Mouse (Mus musculus) frontal cortex, postnatal 10 days (tissue): ENCODE results near the gene 1700006A11Rik.
"Not testable (repeated sequence)": the region's sequence is repeated elsewhere in the genome, so short reads cannot be mapped to it uniquely, and the experiment has no call there.

ENCODE experiments used
- DNase-seq, 2 experiments: peaks; one replicate each; pipeline ENCODE4 v3.0.0; 2022; ENCODE audit warnings: low spot score in 2 of 2, mixed read lengths in 1 of 2

1700006A11Rik gene

GRCm38 (mm10) chr3:124425940-124426339 is at the start of gene 1700006A11Rik:
Gene 1700006A11Rik (minus strand): TSS chr3:124426040.
- no peak for DNase-seq

DNA sequence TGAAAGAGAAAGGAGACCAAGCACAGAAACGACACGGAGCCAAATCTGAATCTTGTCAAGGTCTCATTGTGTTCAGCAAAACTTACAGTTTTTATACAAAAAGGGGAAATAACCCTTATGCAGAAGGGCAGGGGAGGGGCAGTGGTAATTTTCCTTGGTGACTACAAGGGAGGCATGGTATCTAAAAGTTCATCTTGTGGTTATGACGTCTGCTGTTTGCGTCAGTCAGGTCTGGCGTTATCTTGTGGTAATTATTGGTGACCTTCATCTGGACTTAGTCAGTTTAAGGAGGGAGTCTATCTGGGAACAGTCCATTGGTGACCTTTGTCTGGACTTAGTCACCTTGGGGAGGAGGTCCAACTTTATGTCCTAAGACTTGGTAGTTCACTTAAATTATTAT is 48.5 kb upstream of the 1700006A11Rik start:
- DNase-seq = not testable (repeated sequence)

DNA sequence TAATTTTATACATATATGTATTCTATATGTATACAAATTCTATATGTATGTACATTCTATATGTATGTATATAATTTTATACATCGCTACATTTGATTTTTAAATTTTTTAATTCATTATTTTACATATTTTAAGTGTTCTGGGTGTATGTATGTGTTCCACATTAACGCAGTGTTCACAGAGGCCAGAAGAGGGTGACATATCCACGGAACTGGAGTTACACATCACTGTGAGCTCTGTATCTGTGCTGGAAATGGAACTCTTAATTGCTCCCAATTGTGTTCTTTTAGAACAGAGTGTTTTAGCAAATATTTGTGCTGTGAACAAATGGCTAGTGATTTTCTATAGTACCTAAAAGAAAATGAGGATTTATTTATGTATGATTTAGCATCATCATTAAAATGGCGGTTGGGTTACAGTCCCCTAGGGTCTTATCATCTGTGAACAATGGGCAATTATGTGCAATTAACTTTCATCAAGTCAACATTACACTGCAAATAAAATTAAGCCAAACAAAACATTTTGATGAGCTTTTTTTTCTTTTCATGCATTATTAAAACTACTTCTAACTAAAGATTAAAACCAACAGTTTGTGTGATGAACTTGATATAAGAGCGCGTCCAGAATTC is 40.4 kb upstream of the 1700006A11Rik start:
- no peak for DNase-seq

GRCm38 (mm10) chr3:124392201-124392600 is 33.6 kb downstream of the 1700006A11Rik start:
- no peak for DNase-seq

GRCm38 (mm10) chr3:124390101-124390500 is 35.7 kb downstream of the 1700006A11Rik start:
- DNase-seq = no peak

DNA sequence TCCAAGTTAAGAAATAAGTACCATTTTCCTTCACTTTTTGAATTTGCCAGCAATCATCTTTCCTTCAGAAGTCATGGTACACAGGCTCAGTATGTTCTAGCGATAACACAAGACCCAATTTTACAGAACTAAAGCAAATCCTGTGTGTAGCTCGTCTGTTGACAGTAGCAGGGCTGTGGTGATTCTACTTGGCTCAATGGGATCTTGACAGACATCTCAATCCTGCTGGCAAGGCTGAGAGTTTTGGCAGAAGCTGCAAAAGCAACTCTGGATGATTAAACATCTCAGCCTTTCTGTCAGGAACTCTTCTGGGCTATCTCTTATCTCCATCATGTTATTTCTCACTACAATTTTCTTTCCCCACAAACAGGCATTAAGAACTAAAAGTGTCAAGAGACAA is 36.2 kb downstream of the 1700006A11Rik start:
- DNase-seq = no peak

- not testable (repeated sequence) for DNase-seq
These were observed 40.5 kb downstream of the 1700006A11Rik start for GRCm38 (mm10) chr3:124385377-124385776.

DNA sequence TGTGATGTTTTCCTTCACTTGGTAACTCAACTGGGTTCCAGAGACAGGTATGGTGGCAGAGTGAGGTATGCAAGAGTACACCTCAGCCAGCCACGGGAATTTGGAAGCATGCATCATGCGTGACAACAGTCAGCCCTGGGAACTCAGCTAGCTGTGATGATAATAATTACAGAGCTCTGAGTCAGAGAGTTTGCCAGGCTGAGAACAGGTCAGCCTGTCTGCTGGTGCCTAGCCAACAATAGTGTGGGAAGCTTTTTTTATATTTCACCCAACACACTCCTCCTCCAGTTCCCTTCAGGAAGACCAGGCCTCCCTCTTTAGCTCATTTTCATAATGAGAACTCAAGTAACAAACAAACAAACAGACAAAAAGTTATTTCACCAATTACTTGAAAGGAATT is 53.8 kb downstream of the 1700006A11Rik start:
- no peak for DNase-seq

DNA sequence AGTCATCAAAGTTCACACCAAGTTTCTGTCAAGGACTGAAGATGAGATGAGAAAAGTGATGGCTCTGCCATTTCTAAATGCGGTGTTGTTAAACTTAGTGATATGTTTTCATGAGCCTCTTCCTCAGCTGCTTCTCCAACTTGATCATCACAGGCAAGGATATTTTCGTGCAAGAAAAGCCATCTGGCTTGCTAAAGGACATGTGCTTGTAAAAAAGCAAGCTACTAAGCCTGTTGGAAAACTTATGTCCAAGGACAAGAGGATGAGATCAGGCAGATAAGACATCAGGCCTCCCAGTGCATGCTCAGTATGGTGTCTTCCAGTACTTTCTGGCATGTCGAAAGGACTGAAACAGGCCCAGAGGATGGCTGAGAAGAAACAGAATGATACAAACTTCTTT is 68.3 kb downstream of the 1700006A11Rik start:
- peak in 1 of 2 experiments; percentile 5 for DNase-seq
